ENCODE assay signal across 32 mouse cellular contexts in genomic region chr4:110810947-110811346, GRCm38 (mm10).
"Had no signal": no experiment of that assay in that cellular context is flagged by ENCODE, and none has a peak within 500 bp of the region (broad histone marks: within the 10 kb centered on the region; RNA-seq: fewer than 3 reads in every experiment).

No protein-coding gene starts in this region.

- H3K27ac ChIP-seq: left cerebral cortex, adult 2 months; limb, embryonic 10.5 days; limb, embryonic 12.5 days; limb, embryonic 13.5 days; limb, embryonic 15.5 days; liver, embryonic 12.5 days; liver, embryonic 13.5 days; liver, embryonic 14.5 days; liver, embryonic 15.5 days; lung, embryonic 15.5 days; macrophage; midbrain, embryonic 10.5 days; midbrain, embryonic 12.5 days; midbrain, embryonic 13.5 days; midbrain, embryonic 15.5 days had no signal

- H3K4me2 ChIP-seq: limb, embryonic 12.5 days; limb, embryonic 13.5 days; limb, embryonic 15.5 days; liver, embryonic 11.5 days; liver, embryonic 12.5 days; liver, embryonic 13.5 days; liver, embryonic 15.5 days; lung, embryonic 14.5 days; lung, embryonic 15.5 days; midbrain, embryonic 11.5 days; midbrain, embryonic 12.5 days; midbrain, embryonic 13.5 days; midbrain, embryonic 15.5 days had no signal

- H3K9me3 ChIP-seq: limb, embryonic 10.5 days; limb, embryonic 12.5 days; limb, embryonic 13.5 days; limb, embryonic 15.5 days; liver, embryonic 12.5 days; liver, embryonic 13.5 days; liver, embryonic 15.5 days; lung, embryonic 15.5 days; megakaryocyte, embryonic 14.5 days; midbrain, embryonic 10.5 days; midbrain, embryonic 12.5 days; midbrain, embryonic 13.5 days; midbrain, embryonic 15.5 days had no signal

- H3K9ac ChIP-seq: limb, embryonic 12.5 days; limb, embryonic 13.5 days; limb, embryonic 15.5 days; liver, embryonic 12.5 days; liver, embryonic 13.5 days; liver, embryonic 14.5 days; liver, embryonic 15.5 days; liver, postnatal 0 days; lung, embryonic 14.5 days; lung, embryonic 15.5 days; midbrain, embryonic 12.5 days; midbrain, embryonic 13.5 days; midbrain, embryonic 15.5 days had no signal

- DNase-seq: left cerebral cortex, postnatal 4 days; liver; liver, embryonic 13.5 days; liver, postnatal 0 days; lung, adult 18-20 months; lung, adult 2 months; lung, embryonic 14.5 days; lung, postnatal 10 days; lung, postnatal 14 days; lung, postnatal 36 days; lung, postnatal 4 days; midbrain, embryonic 14.5 days had no signal

- H3K36me3 ChIP-seq: limb, embryonic 10.5 days; limb, embryonic 12.5 days; limb, embryonic 13.5 days; limb, embryonic 15.5 days; liver, embryonic 12.5 days; liver, embryonic 13.5 days; liver, embryonic 15.5 days; lung, embryonic 15.5 days; midbrain, embryonic 10.5 days; midbrain, embryonic 12.5 days; midbrain, embryonic 13.5 days; midbrain, embryonic 15.5 days had no signal

- H3K4me3 ChIP-seq: left cerebral cortex, adult 2 months; limb, embryonic 10.5 days; limb, embryonic 12.5 days; limb, embryonic 13.5 days; limb, embryonic 15.5 days; liver, embryonic 12.5 days; liver, embryonic 13.5 days; liver, embryonic 15.5 days; lung, embryonic 15.5 days; megakaryocyte, embryonic 14.5 days; midbrain, embryonic 10.5 days; midbrain, embryonic 12.5 days; midbrain, embryonic 13.5 days; midbrain, embryonic 15.5 days; myocyte had no signal

- H3K27me3 ChIP-seq: limb, embryonic 12.5 days; limb, embryonic 13.5 days; limb, embryonic 15.5 days; liver, embryonic 12.5 days; liver, embryonic 13.5 days; liver, embryonic 15.5 days; lung, embryonic 15.5 days; megakaryocyte, embryonic 14.5 days; midbrain, embryonic 12.5 days; midbrain, embryonic 13.5 days; midbrain, embryonic 15.5 days had no signal

- ATAC-seq: liver, embryonic 12.5 days; liver, postnatal 0 days; lung, postnatal 0 days; midbrain, embryonic 13.5 days; midbrain, embryonic 15.5 days; midbrain, embryonic 16.5 days had no signal

- H3K4me1 ChIP-seq: limb, embryonic 10.5 days; limb, embryonic 12.5 days; limb, embryonic 13.5 days; limb, embryonic 15.5 days; liver, embryonic 12.5 days; liver, embryonic 13.5 days; liver, embryonic 15.5 days; lung, embryonic 15.5 days; megakaryocyte, embryonic 14.5 days; midbrain, embryonic 10.5 days; midbrain, embryonic 12.5 days; midbrain, embryonic 13.5 days; midbrain, embryonic 15.5 days had no signal
